Mouse (Mus musculus): ENCODE data around the gene Hectd3. TPM values are rescaled to one million over a fixed set of nuclear protein-coding genes. Genes with fewer than 3 reads are reported as not detected.

The Hectd3 gene
- total and polyA plus RNA-seq, 2 experiments = 22.6 to 83.2 TPM

DNA sequence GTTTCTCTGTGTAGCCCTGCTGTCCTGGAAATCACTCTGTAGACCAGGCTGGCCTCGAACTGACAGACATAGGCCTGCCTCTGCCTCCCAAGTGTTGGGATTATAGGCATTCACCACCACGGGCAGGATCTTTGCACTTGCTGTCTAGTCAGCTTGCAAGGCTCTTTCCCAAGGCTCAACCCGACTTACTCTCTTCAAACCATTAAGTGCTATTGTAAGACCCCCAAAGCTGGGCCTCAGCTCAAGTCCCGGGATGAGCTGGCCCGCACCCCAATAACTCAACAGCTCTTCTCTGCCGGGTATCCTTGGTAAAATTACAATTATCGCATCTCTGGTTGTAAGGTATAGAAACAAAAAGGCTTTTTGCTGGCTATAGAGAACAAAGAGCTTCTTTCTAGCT, 23.2 kb downstream of the Hectd3 start:
- Histone ChIP-seq H3K36me3 (ENCODE audit: control insufficient read depth, insufficient read depth, low read length) (peaks cover 8% of the 10 kb centered on the region; the same call in 1 of the 2 replicates), H3K27me3 (ENCODE audit: control insufficient read depth, insufficient read depth, low read length) (no peaks in the 10 kb centered on the region), H3K4me3 (ENCODE audit: insufficient read depth, low read depth, low read length) (no peak overlapping the region), H3K9ac (ENCODE audit: low read depth, low read length) (no peak overlapping the region), H3K79me2 (ENCODE audit: control insufficient read depth, insufficient read depth, low read length) (0 out of 2 replicates have a peak, but pooled peaks cover 4% of the 10 kb centered on the region), H3K4me1 (ENCODE audit: control insufficient read depth, insufficient read depth, low read length) (0 out of 2 replicates have a peak, but pooled peaks cover 3% of the 10 kb centered on the region), H3K27ac (replicated peaks; ENCODE audit: insufficient read depth, low read depth, low read length) (no peak overlapping the region)
- 89% methylated on average over 7 of the region's 7 CpGs for WGBS
- TF ChIP-seq POLR2A (IDR thresholded peaks at IDR 0.05; ENCODE audit: extremely low read depth, insufficient read depth, low read length) (no peak), CTCF (IDR thresholded peaks at IDR 0.05; ENCODE audit: low read depth, low read length) (no peak)
- no peak for DNase-seq (ENCODE audit: extremely low read depth, low read depth, low spot score)

- under 1% methylated on average over 61 of the region's 61 CpGs for WGBS
- peak within 1 kb of the TSS; percentile 94 for H3K4me3 ChIP-seq (ENCODE audit: insufficient read depth, low read depth, low read length)
- H3K9ac ChIP-seq (ENCODE audit: low read depth, low read length) = peak within 1 kb of the TSS; percentile 92
- H3K36me3 ChIP-seq (ENCODE audit: control insufficient read depth, insufficient read depth, low read length) = peaks cover 12% of the 10 kb centered on the region; the same call in 1 of the 2 replicates
- no peaks in the 10 kb centered on the region for H3K27me3 ChIP-seq (ENCODE audit: control insufficient read depth, insufficient read depth, low read length)
- peak; percentile 81 for DNase-seq (ENCODE audit: extremely low read depth, low read depth, low spot score)
- H3K27ac ChIP-seq (replicated peaks; ENCODE audit: insufficient read depth, low read depth, low read length) = peak within 1 kb of the TSS; percentile 58
- 0 out of 2 replicates have a peak, but pooled peaks cover 3% of the 10 kb centered on the region for H3K4me1 ChIP-seq (ENCODE audit: control insufficient read depth, insufficient read depth, low read length)
- 0 out of 2 replicates have a peak, but pooled peaks have one; percentile 5 for TF ChIP-seq CTCF (IDR thresholded peaks at IDR 0.05; ENCODE audit: low read depth, low read length)
- TF ChIP-seq POLR2A (IDR thresholded peaks at IDR 0.05; ENCODE audit: extremely low read depth, insufficient read depth, low read length) = peak; percentile 65; the same call in 1 of the 2 replicates
- H3K79me2 ChIP-seq (ENCODE audit: control insufficient read depth, insufficient read depth, low read length) = 0 out of 2 replicates have a peak, but pooled peaks cover 4% of the 10 kb centered on the region
Observed at GRCm38 (mm10) chr4:117019206-117020134, 24.4 kb downstream of the Hectd3 start, which contains the start of gene Eif2b3. TSS of gene Eif2b3 (plus strand) at chr4:117019402.

GRCm38 (mm10) chr4:117023469-117023868, 28.4 kb downstream of the Hectd3 start:
- Histone ChIP-seq H3K4me1 (ENCODE audit: control insufficient read depth, insufficient read depth, low read length) (0 out of 2 replicates have a peak, but pooled peaks cover 3% of the 10 kb centered on the region), H3K79me2 (ENCODE audit: control insufficient read depth, insufficient read depth, low read length) (0 out of 2 replicates have a peak, but pooled peaks cover 4% of the 10 kb centered on the region), H3K36me3 (ENCODE audit: control insufficient read depth, insufficient read depth, low read length) (peaks cover 22% of the 10 kb centered on the region), H3K27me3 (ENCODE audit: control insufficient read depth, insufficient read depth, low read length) (no peaks in the 10 kb centered on the region), H3K27ac (replicated peaks; ENCODE audit: insufficient read depth, low read depth, low read length) (no peak overlapping the region), H3K4me3 (ENCODE audit: insufficient read depth, low read depth, low read length) (no peak overlapping the region), H3K9ac (ENCODE audit: low read depth, low read length) (no peak overlapping the region)
- TF ChIP-seq CTCF (IDR thresholded peaks at IDR 0.05; ENCODE audit: low read depth, low read length) = no peak
- TF ChIP-seq POLR2A (IDR thresholded peaks at IDR 0.05; ENCODE audit: extremely low read depth, insufficient read depth, low read length) = no peak
- WGBS = 97% methylated on average over 4 of the region's 4 CpGs
- no peak for DNase-seq (ENCODE audit: extremely low read depth, low read depth, low spot score)

DNA sequence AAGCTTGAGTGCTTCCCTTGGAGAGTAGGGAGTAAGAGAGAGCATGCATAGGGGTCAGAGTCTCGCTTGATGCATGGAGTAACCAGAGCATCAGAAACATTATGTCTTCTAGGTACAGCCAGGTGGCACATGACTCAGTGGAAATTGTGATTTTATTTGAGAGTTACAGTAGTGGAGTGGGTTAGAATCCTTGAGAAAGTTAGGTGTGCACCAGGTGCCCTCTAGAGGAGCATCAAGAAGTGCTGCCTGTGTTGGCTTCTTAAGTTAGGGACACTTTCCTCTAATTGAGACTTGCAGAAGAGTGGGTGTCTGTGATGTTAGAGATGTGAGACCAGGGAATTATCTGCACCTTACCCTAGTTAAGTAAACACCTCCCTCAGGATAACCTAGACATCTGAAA, 36.0 kb downstream of the Hectd3 start:
- Histone ChIP-seq H3K27me3 (ENCODE audit: control insufficient read depth, insufficient read depth, low read length) (no peaks in the 10 kb centered on the region), H3K27ac (replicated peaks; ENCODE audit: insufficient read depth, low read depth, low read length) (no peak overlapping the region), H3K4me3 (ENCODE audit: insufficient read depth, low read depth, low read length) (no peak overlapping the region), H3K4me1 (ENCODE audit: control insufficient read depth, insufficient read depth, low read length) (no peaks in the 10 kb centered on the region), H3K79me2 (ENCODE audit: control insufficient read depth, insufficient read depth, low read length) (peaks cover 4% of the 10 kb centered on the region; the same call in 1 of the 2 replicates), H3K9ac (ENCODE audit: low read depth, low read length) (no peak overlapping the region), H3K36me3 (ENCODE audit: control insufficient read depth, insufficient read depth, low read length) (peaks cover 19% of the 10 kb centered on the region)
- WGBS = 94% methylated on average over 1 of the region's 1 CpGs
- no peak for DNase-seq (ENCODE audit: extremely low read depth, low read depth, low spot score)
- TF ChIP-seq CTCF (IDR thresholded peaks at IDR 0.05; ENCODE audit: low read depth, low read length) (no peak), POLR2A (IDR thresholded peaks at IDR 0.05; ENCODE audit: extremely low read depth, insufficient read depth, low read length) (no peak)

DNA sequence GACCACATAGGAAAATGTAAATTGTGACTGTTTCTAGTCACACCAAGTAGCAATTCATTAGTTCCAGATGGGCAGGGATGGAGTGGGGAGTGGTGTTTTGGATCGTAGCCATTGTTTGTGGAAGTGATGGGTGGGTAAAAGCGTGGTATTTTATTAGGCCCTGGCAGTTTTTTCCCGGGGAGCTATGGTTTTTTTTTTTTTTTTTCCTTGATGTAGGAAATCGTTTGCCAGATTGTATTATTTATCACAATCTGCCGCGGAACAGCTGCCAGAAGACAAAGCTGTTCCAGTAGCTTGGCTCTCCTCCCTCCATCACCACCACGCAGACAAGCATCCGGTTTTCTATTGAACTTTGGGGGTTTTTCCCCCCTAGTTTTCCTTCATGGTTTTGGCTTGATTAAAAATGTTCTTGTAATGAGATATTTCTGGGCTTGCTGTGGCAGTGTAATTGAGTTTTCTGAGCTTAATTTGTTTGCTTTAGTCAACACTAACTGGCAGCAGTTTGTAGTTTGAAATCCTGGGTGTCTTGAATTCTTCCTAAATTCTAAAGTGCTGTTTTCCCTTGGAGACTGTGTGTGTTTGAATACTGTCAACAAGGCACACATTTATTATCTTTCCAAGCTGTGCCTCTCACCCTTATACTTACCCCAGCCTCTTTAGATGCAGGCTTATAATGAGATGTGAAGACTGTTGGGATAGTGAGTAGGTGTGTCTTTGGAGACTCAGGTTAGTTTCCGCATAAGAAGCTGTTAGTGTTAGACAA, 45.0 kb downstream of the Hectd3 start:
- Histone ChIP-seq H3K9ac (ENCODE audit: low read depth, low read length) (no peak overlapping the region), H3K36me3 (ENCODE audit: control insufficient read depth, insufficient read depth, low read length) (peaks cover 5% of the 10 kb centered on the region; the same call in 1 of the 2 replicates), H3K27me3 (ENCODE audit: control insufficient read depth, insufficient read depth, low read length) (no peaks in the 10 kb centered on the region), H3K4me3 (ENCODE audit: insufficient read depth, low read depth, low read length) (no peak overlapping the region), H3K27ac (replicated peaks; ENCODE audit: insufficient read depth, low read depth, low read length) (no peak overlapping the region; the same call in 1 of the 2 replicates), H3K4me1 (ENCODE audit: control insufficient read depth, insufficient read depth, low read length) (peaks cover 8% of the 10 kb centered on the region), H3K79me2 (ENCODE audit: control insufficient read depth, insufficient read depth, low read length) (peaks cover 3% of the 10 kb centered on the region; the same call in 1 of the 2 replicates)
- DNase-seq (ENCODE audit: extremely low read depth, low read depth, low spot score) = peak; percentile 23
- TF ChIP-seq POLR2A (IDR thresholded peaks at IDR 0.05; ENCODE audit: extremely low read depth, insufficient read depth, low read length) = no peak
- TF ChIP-seq CTCF (IDR thresholded peaks at IDR 0.05; ENCODE audit: low read depth, low read length) = no peak
- 67% methylated on average over 9 of the region's 9 CpGs for WGBS
